Comparison of ENCODE assay signal across 8 mouse cellular contexts in the genomic region with DNA sequence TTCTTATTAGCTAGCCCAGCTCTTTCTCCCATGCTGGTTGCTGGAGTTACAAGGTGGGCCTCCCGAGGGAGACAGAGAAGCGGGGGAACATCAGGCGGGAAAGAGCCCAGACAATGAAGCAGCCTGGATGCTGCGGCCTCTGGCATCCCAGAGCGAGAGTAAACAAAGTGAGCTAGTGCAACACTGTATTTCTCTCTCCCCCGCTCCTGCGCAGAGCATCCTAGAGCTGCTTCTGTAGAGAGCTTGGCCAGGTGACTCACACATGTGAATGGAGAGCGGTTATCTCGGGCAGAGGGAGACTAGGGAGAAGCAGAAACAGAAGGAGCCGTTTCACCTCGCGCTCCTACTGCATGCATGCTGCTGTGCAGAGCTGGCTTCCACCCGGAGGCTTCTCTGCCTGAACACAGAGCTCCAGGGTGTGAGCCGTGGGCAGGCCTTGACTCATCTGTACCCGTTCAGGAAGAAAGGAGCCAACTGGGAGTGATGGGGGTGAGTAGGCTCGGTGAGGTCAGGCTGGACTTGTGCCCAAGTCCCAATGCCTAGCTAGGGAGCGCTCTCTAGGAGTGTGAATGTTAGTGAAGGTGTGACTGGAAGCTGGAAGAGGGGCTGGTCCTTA. TPM values are rescaled to one million over a fixed set of nuclear protein-coding genes. Genes with fewer than 3 reads are reported as not detected.
DNase-seq lines count a peak whose midpoint lies in the region; ATAC-seq and TF ChIP-seq lines count a peak whose summit lies in the region.

No protein-coding gene starts in this region.

- TF ChIP-seq EP300 in CH12.LX (IDR thresholded peaks at IDR 0.05; ENCODE audit: low read length) = no peak

- dilution Hi-C loops in CH12.LX (cut with MboI; ENCODE audit: extremely low pct_ligation_motif_present, extremely low pct_unique_long_range_greater_than_20kb, low sequenced_read_pairs) = no loop called here

- H3K4me2 ChIP-seq in CH12.LX (ENCODE audit: insufficient read depth, low read depth, poor library complexity, severe bottlenecking) = 0 out of 2 replicates have a peak overlapping the region, but pooled peaks have one; percentile 12
- H3K4me2 ChIP-seq in hindbrain, embryonic 14.5 days (replicated peaks) = no peak overlapping the region; the same call in 1 of the 2 replicates
- peak overlapping the region; percentile 28 for H3K4me2 ChIP-seq in midbrain, embryonic 13.5 days (replicated peaks)

- in situ Hi-C loops in CH12.LX (cut with MboI; ENCODE audit: low pct_ligation_motif_present, low pct_unique_long_range_greater_than_20kb, low sequenced_read_pairs) = no loop called here

- peaks cover 60% of the 10 kb centered on the region for H3K27me3 ChIP-seq in CH12.LX (replicated peaks)
- H3K27me3 ChIP-seq in embryonic facial prominence, embryonic 10.5 days (replicated peaks; ENCODE audit: low read depth, poor library complexity, severe bottlenecking) = peaks cover 35% of the 10 kb centered on the region
- no peaks in the 10 kb centered on the region for H3K27me3 ChIP-seq in hindbrain, embryonic 14.5 days (ENCODE audit: control insufficient read depth, insufficient read depth, low read length)
- no peaks in the 10 kb centered on the region for H3K27me3 ChIP-seq in midbrain, embryonic 13.5 days
- H3K27me3 ChIP-seq in thymus, adult 2 months (ENCODE audit: control insufficient read depth, insufficient read depth, low read length) = no peaks in the 10 kb centered on the region

- H3K9me3 ChIP-seq in CH12.LX (replicated peaks; ENCODE audit: low read length) = no peaks in the 10 kb centered on the region
- no peaks in the 10 kb centered on the region for H3K9me3 ChIP-seq in embryonic facial prominence, embryonic 10.5 days
- H3K9me3 ChIP-seq in hindbrain, embryonic 14.5 days (ENCODE audit: control insufficient read depth, low read length) = no peaks in the 10 kb centered on the region
- H3K9me3 ChIP-seq in midbrain, embryonic 13.5 days = no peaks in the 10 kb centered on the region

- no peak for TF ChIP-seq POLR2A in CH12.LX (IDR thresholded peaks at IDR 0.05; ENCODE audit: low read depth, low read length)
- no peak for TF ChIP-seq POLR2A in thymus, adult 2 months (IDR thresholded peaks at IDR 0.05; ENCODE audit: control insufficient read depth, extremely low read depth, insufficient read depth, low read length, poor library complexity)

- no peak overlapping the region for H3K27ac ChIP-seq in CH12.LX (ENCODE audit: insufficient read depth, low read depth)
- H3K27ac ChIP-seq in embryonic facial prominence, embryonic 10.5 days (replicated peaks) = peak overlapping the region; percentile 72
- peak overlapping the region; percentile 58 for H3K27ac ChIP-seq in hindbrain, embryonic 14.5 days
- H3K27ac ChIP-seq in midbrain, embryonic 13.5 days = peak overlapping the region; percentile 84
- no peak overlapping the region for H3K27ac ChIP-seq in thymus, adult 2 months (ENCODE audit: control insufficient read depth, insufficient read depth, low read length)

- no peak for TF ChIP-seq RAD21 in CH12.LX (IDR thresholded peaks at IDR 0.05; ENCODE audit: low read depth, low read length)

- no peaks in the 10 kb centered on the region for H3K79me2 ChIP-seq in CH12.LX (replicated peaks; ENCODE audit: control insufficient read depth, extremely low read depth, insufficient read depth, poor library complexity, severe bottlenecking)

- no peak overlapping the region for H3K4me3 ChIP-seq in CH12.LX (replicated peaks in 1 of 3; ENCODE audit: low read depth in 2 of 3, low read length in 2 of 3, poor library complexity in 1 of 3)
- H3K4me3 ChIP-seq in embryonic facial prominence, embryonic 10.5 days = 0 out of 2 replicates have a peak overlapping the region, but pooled peaks have one; percentile 2
- no peak overlapping the region for H3K4me3 ChIP-seq in hindbrain, embryonic 14.5 days (replicated peaks; ENCODE audit: low read length)
- no peak overlapping the region for H3K4me3 ChIP-seq in midbrain, embryonic 13.5 days (replicated peaks)
- H3K4me3 ChIP-seq in thymus, adult 2 months (ENCODE audit: control insufficient read depth, insufficient read depth, low read length) = no peak overlapping the region

- no peak for DNase-seq in cerebellum, postnatal 4 days (ENCODE audit: low spot score in 2 of 2)
- no peak for DNase-seq in CH12.LX (ENCODE audit: extremely low read depth)
- DNase-seq in embryonic facial prominence, embryonic 10.5 days (ENCODE audit: low spot score) = peak; percentile 31
- DNase-seq in hindbrain, embryonic 14.5 days (ENCODE audit: low spot score) = no peak
- no peak for DNase-seq in thymus, adult 2 months

- peaks cover 2 to 14% of the 10 kb centered on the region in 2 experiments; a peak in 3 of 4 replicates for H3K4me1 ChIP-seq in CH12.LX (ENCODE audit: control insufficient read depth in 1 of 2, insufficient read depth in 2 of 2)
- peaks cover 53% of the 10 kb centered on the region for H3K4me1 ChIP-seq in embryonic facial prominence, embryonic 10.5 days
- peaks cover 27% of the 10 kb centered on the region for H3K4me1 ChIP-seq in hindbrain, embryonic 14.5 days (replicated peaks; ENCODE audit: control insufficient read depth, insufficient read depth, low read length)
- peaks cover 75% of the 10 kb centered on the region for H3K4me1 ChIP-seq in midbrain, embryonic 13.5 days (replicated peaks)
- no peaks in the 10 kb centered on the region for H3K4me1 ChIP-seq in thymus, adult 2 months (replicated peaks; ENCODE audit: control insufficient read depth, insufficient read depth, low read length)

- H3K36me3 ChIP-seq in CH12.LX (replicated peaks in 1 of 2; ENCODE audit: control insufficient read depth in 1 of 2, insufficient read depth in 1 of 2, low read length in 1 of 2) = no peaks in the 10 kb centered on the region
- no peaks in the 10 kb centered on the region for H3K36me3 ChIP-seq in embryonic facial prominence, embryonic 10.5 days (replicated peaks)
- no peaks in the 10 kb centered on the region for H3K36me3 ChIP-seq in hindbrain, embryonic 14.5 days (replicated peaks; ENCODE audit: control insufficient read depth, insufficient read depth)
- no peaks in the 10 kb centered on the region for H3K36me3 ChIP-seq in midbrain, embryonic 13.5 days
- H3K36me3 ChIP-seq in thymus, adult 2 months (ENCODE audit: control insufficient read depth, insufficient read depth, low read length) = no peaks in the 10 kb centered on the region

- no peak overlapping the region for H3K9ac ChIP-seq in CH12.LX (ENCODE audit: insufficient read depth, low read depth)
- H3K9ac ChIP-seq in hindbrain, embryonic 14.5 days = peak overlapping the region; percentile 26; the same call in 1 of the 2 replicates
- peak overlapping the region; percentile 55 for H3K9ac ChIP-seq in midbrain, embryonic 13.5 days (replicated peaks)

- TF ChIP-seq CTCF in CH12.LX (conservative IDR thresholded peaks at IDR 0.05 in 1 of 2, IDR thresholded peaks at IDR 0.05 in 1 of 2; ENCODE audit: low read depth in 2 of 2, low read length in 2 of 2) = no peak
- no peak for TF ChIP-seq CTCF in thymus, adult 2 months (IDR thresholded peaks at IDR 0.05; ENCODE audit: borderline replicate concordance, control insufficient read depth, extremely low read depth, insufficient read depth, low read length, poor library complexity)

- WGBS in embryonic facial prominence, embryonic 10.5 days = 38% methylated on average over 17 of the region's 17 CpGs
- WGBS in hindbrain, embryonic 14.5 days = 17% methylated on average over 17 of the region's 17 CpGs
- WGBS in midbrain, embryonic 13.5 days = 24% methylated on average over 17 of the region's 17 CpGs
- WGBS in thymus, adult 2 months = 86% methylated on average over 17 of the region's 17 CpGs

- ATAC-seq in cerebellum, adult (ENCODE audit: insufficient number of reproducible peaks, low FRiP score, low TSS enrichment) = peak; percentile 69; the same call in 1 of the 2 replicates
- peak; percentile 25; the same call in 1 of the 2 replicates for ATAC-seq in hindbrain, embryonic 14.5 days (ENCODE audit: low FRiP score)
- peak; percentile 35 for ATAC-seq in midbrain, embryonic 13.5 days
- ATAC-seq in megakaryocyte progenitor cell, adult 5-6 weeks (replicated peaks; ENCODE audit: poor library complexity) = no peak

TF ChIP-seq in CH12.LX, 34 proteins besides CTCF, POLR2A, EP300 and RAD21:
- TF ChIP-seq NELFE (IDR thresholded peaks at IDR 0.05; ENCODE audit: low read depth, low read length) = no peak
- TF ChIP-seq RCOR1 (conservative IDR thresholded peaks at IDR 0.05; ENCODE audit: low read depth, low read length) = no peak
- no peak for TF ChIP-seq HCFC1 (IDR thresholded peaks at IDR 0.05; ENCODE audit: low read depth, low read length)
- no peak for TF ChIP-seq KAT2A (IDR thresholded peaks at IDR 0.05; ENCODE audit: insufficient replicate concordance, low read length)
- TF ChIP-seq ZMIZ1 (IDR thresholded peaks at IDR 0.05; ENCODE audit: low read depth, low read length) = no peak
- TF ChIP-seq CHD2 (IDR thresholded peaks at IDR 0.05; ENCODE audit: low read length) = no peak
- TF ChIP-seq TBP (conservative IDR thresholded peaks at IDR 0.05; ENCODE audit: low read depth, low read length) = no peak
- no peak for TF ChIP-seq ZKSCAN1 (IDR thresholded peaks at IDR 0.05; ENCODE audit: borderline replicate concordance, low read depth, low read length)
- no peak for TF ChIP-seq JUN (IDR thresholded peaks at IDR 0.05; ENCODE audit: insufficient read depth, low read depth, low read length)
- no peak for TF ChIP-seq UBTF (IDR thresholded peaks at IDR 0.05; ENCODE audit: low read depth, low read length)

RNA-seq across cellular contexts. Expression of a gene that starts 46.0 kb away (rescaled TPM):
- not detected in 2 replicates for total RNA-seq in CH12.LX (2012; rRNA removed)
- total RNA-seq in CH12.LX (2014; rRNA removed) = not detected in 2 replicates
- polyA plus RNA-seq in CH12.LX (2012; ENCODE audit: insufficient read length, low read depth) = 0.07 and 0.08 TPM in 2 replicates
- polyA plus RNA-seq in embryonic facial prominence, embryonic 10.5 days (2016; fragmentation: Nextera tagmentation; extraction: Ambion mirVana) = 3.4 and 3.7 TPM in 2 replicates
- polyA plus RNA-seq in hindbrain, embryonic 14.5 days (2014; fragmentation: Nextera tagmentation; extraction: Ambion mirVana) = 21.4 and 22.2 TPM in 2 replicates
- polyA plus RNA-seq in midbrain, embryonic 13.5 days (2015; fragmentation: Nextera tagmentation; extraction: Ambion mirVana) = 25.4 and 28.5 TPM in 2 replicates
- 5.1 and 9.4 TPM in 2 replicates for polyA plus RNA-seq in thymus, adult 2 months (2012; rRNA removed)
- total RNA-seq in megakaryocyte progenitor cell, adult 5-6 weeks (2015) = 0.42 and 1.8 TPM in 2 replicates
- 1.1 and 2.2 TPM in 2 replicates for total RNA-seq in megakaryocyte progenitor cell, adult 5-6 weeks (2017)

Comparison
In these comparisons a context has a peak if more than half of its experiments do, and no peak if none do; other contexts are left out.
1. H3K27ac ChIP-seq: peak in embryonic facial prominence, embryonic 10.5 days (single experiment), hindbrain, embryonic 14.5 days (single experiment) and midbrain, embryonic 13.5 days (single experiment); none in CH12.LX (single experiment) and thymus, adult 2 months (single experiment).